Mouse (Mus musculus) heart, embryonic 13.5 days (tissue): ENCODE results near the gene Gm17660. TPM values are rescaled to one million over a fixed set of nuclear protein-coding genes. Genes with fewer than 3 reads are reported as not detected.

ENCODE experiments used
- ATAC-seq: fragments of 200-750 bp; cut with Nextera tagmentation; 2 replicates; pipeline ENCODE4 v1.8.0; 2017; ENCODE audit warnings: moderate TSS enrichment; ENCODE audit not compliant: insufficient number of reproducible peaks, low FRiP score, low TSS enrichment; ENCODE audit errors: extremely low read depth
- H3K27ac ChIP-seq: fragments of 300-500 bp; sonication (generic); replicated peaks from 2 replicates; pipeline ENCODE4 v1.5.1; 2015; ENCODE audit warnings: moderate library complexity, mild to moderate bottlenecking, inconsistent platforms
- H3K27me3 ChIP-seq: fragments of 300-500 bp; sonication (generic); replicated peaks from 2 replicates; pipeline ENCODE4 v1.6.1; 2015; ENCODE audit warnings: mild to moderate bottlenecking, inconsistent platforms
- H3K36me3 ChIP-seq: fragments of 300-500 bp; sonication (generic); 2 replicates; pipeline ENCODE4 v1.6.1; 2015; ENCODE audit warnings: mild to moderate bottlenecking, inconsistent platforms
- H3K4me1 ChIP-seq: fragments of 300-500 bp; sonication (generic); 2 replicates; pipeline ENCODE4 v1.6.1; 2015; ENCODE audit warnings: inconsistent platforms
- H3K4me2 ChIP-seq: fragments of 300-500 bp; sonication (generic); 2 replicates; pipeline ENCODE4 v1.6.1; 2015; ENCODE audit warnings: inconsistent platforms, mild to moderate bottlenecking, moderate library complexity
- H3K4me3 ChIP-seq: fragments of 300-500 bp; sonication (generic); 2 replicates; pipeline ENCODE4 v1.5.1; 2015; ENCODE audit warnings: moderate library complexity, mild to moderate bottlenecking, inconsistent platforms
- H3K9ac ChIP-seq: fragments of 300-500 bp; sonication (generic); 2 replicates; pipeline ENCODE4 v1.6.1; 2015; ENCODE audit warnings: inconsistent platforms, mild to moderate bottlenecking, moderate library complexity
- H3K9me3 ChIP-seq: fragments of 300-500 bp; sonication (generic); 2 replicates; pipeline ENCODE4 v1.6.1; 2016; ENCODE audit warnings: inconsistent platforms
- WGBS: fragments of 180-500 bp; shearing (Covaris S2); methylation state at CpG from one replicate; pipeline ENCODE4 v1.1.7; 2015; ENCODE audit warnings: mixed read lengths; 5-methylcytosine and 5-hydroxymethylcytosine counted together
- polyA plus RNA-seq: library from polyadenylated mRNA; unstranded; fragments of >200 nt; fragmentation: Nextera tagmentation; extraction: Ambion mirVana; gene quantifications from 2 replicates; pipeline ENCODE4 v1.2.1, GENCODE M21; 2015

The Gm17660 gene
- polyA plus RNA-seq, 1 experiment from 2014 or later, result not detected

GRCm38 (mm10) chr5:104056295-104056694 lies 21.1 kb downstream of the Gm17660 start:
- Histone ChIP-seq H3K9me3 (no peaks in the 10 kb centered on the region), H3K4me1 (no peaks in the 10 kb centered on the region), H3K27ac (no peak overlapping the region), H3K9ac (no peak overlapping the region), H3K4me2 (no peak overlapping the region), H3K4me3 (no peak overlapping the region), H3K36me3 (peaks cover 82% of the 10 kb centered on the region), H3K27me3 (no peaks in the 10 kb centered on the region)
- no peak for ATAC-seq
- WGBS, result 84% methylated on average over 7 of the region's 7 CpGs

- H3K4me2 ChIP-seq, result no peak overlapping the region
- H3K27me3 ChIP-seq, result no peaks in the 10 kb centered on the region
- no peak overlapping the region for H3K9ac ChIP-seq
- H3K9me3 ChIP-seq, result no peaks in the 10 kb centered on the region
- H3K36me3 ChIP-seq, result peaks cover 82% of the 10 kb centered on the region
- ATAC-seq, result no peak
- H3K4me1 ChIP-seq, result no peaks in the 10 kb centered on the region
- no peak overlapping the region for H3K4me3 ChIP-seq
- no peak overlapping the region for H3K27ac ChIP-seq
- WGBS, result 80% methylated on average over 4 of the region's 4 CpGs
Observed at GRCm38 (mm10) chr5:104055816-104056215, 21.6 kb downstream of the Gm17660 start.

- Histone ChIP-seq H3K4me1 (no peaks in the 10 kb centered on the region), H3K27me3 (no peaks in the 10 kb centered on the region), H3K4me3 (no peak overlapping the region), H3K9ac (no peak overlapping the region), H3K27ac (no peak overlapping the region), H3K4me2 (no peak overlapping the region), H3K9me3 (no peaks in the 10 kb centered on the region), H3K36me3 (peaks cover 81% of the 10 kb centered on the region)
- ATAC-seq, result no peak
- WGBS, result 88% methylated on average over 4 of the region's 4 CpGs
Observed at GRCm38 (mm10) chr5:104054938-104055337, 22.5 kb downstream of the Gm17660 start.

GRCm38 (mm10) chr5:104052956-104053355 lies 24.5 kb downstream of the Gm17660 start:
- H3K36me3 ChIP-seq, result peaks cover 63% of the 10 kb centered on the region
- H3K27ac ChIP-seq, result no peak overlapping the region
- H3K27me3 ChIP-seq, result no peaks in the 10 kb centered on the region
- H3K9me3 ChIP-seq, result no peaks in the 10 kb centered on the region
- H3K9ac ChIP-seq, result no peak overlapping the region
- 64% methylated on average over 8 of the region's 8 CpGs for WGBS
- no peak overlapping the region for H3K4me3 ChIP-seq
- H3K4me1 ChIP-seq, result peaks cover 6% of the 10 kb centered on the region
- ATAC-seq, result no peak
- H3K4me2 ChIP-seq, result no peak overlapping the region

GRCm38 (mm10) chr5:104048139-104048538 lies 29.3 kb downstream of the Gm17660 start:
- Histone ChIP-seq H3K36me3 (peaks cover 32% of the 10 kb centered on the region), H3K4me1 (peaks cover 32% of the 10 kb centered on the region), H3K27me3 (no peaks in the 10 kb centered on the region), H3K4me3 (peak overlapping the region; percentile 94), H3K9me3 (no peaks in the 10 kb centered on the region), H3K27ac (no peak overlapping the region), H3K9ac (peak overlapping the region; percentile 96), H3K4me2 (peak overlapping the region; percentile 88)
- WGBS, result 38% methylated on average over 4 of the region's 4 CpGs
- ATAC-seq, result no peak

GRCm38 (mm10) chr5:104047200-104048105 lies 30.0 kb downstream of the Gm17660 start:
- WGBS, result 3% methylated on average over 19 of the region's 19 CpGs
- ATAC-seq, result no peak
- no peaks in the 10 kb centered on the region for H3K9me3 ChIP-seq

GRCm38 (mm10) chr5:104046256-104047199 lies 30.9 kb downstream of the Gm17660 start, which contains the start of gene Nudt9:
TSS of gene Nudt9 (plus strand) at chr5:104046306.
- H3K4me2 ChIP-seq, result peak within 1 kb of the TSS; percentile 88
- H3K27me3 ChIP-seq, result no peaks in the 10 kb centered on the region
- peaks cover 37% of the 10 kb centered on the region for H3K4me1 ChIP-seq
- ATAC-seq, result peak; percentile 93
- H3K9me3 ChIP-seq, result no peaks in the 10 kb centered on the region
- peak within 1 kb of the TSS; percentile 88 for H3K27ac ChIP-seq
- H3K4me3 ChIP-seq, result peak within 1 kb of the TSS; percentile 94
- 5% methylated on average over 72 of the region's 90 CpGs for WGBS
- peaks cover 16% of the 10 kb centered on the region for H3K36me3 ChIP-seq
- H3K9ac ChIP-seq, result peak within 1 kb of the TSS; percentile 96

More at GRCm38 (mm10) chr5:104047200-104048105, 30.0 kb downstream of the Gm17660 start:
- Histone ChIP-seq H3K27ac (peak overlapping the region; percentile 88), H3K4me3 (peak overlapping the region; percentile 94), H3K4me1 (peaks cover 37% of the 10 kb centered on the region), H3K9ac (peak overlapping the region; percentile 96), H3K27me3 (no peaks in the 10 kb centered on the region), H3K4me2 (peak overlapping the region; percentile 88), H3K36me3 (peaks cover 25% of the 10 kb centered on the region)

GRCm38 (mm10) chr5:104043704-104044103 lies 33.7 kb downstream of the Gm17660 start:
- WGBS, result 10% methylated on average over 2 of the region's 2 CpGs
- H3K27ac ChIP-seq, result peak overlapping the region; percentile 66

GRCm38 (mm10) chr5:104042906-104043305 lies 34.5 kb downstream of the Gm17660 start:
- Histone ChIP-seq H3K27ac (peak overlapping the region; percentile 66), H3K36me3 (no peaks in the 10 kb centered on the region)

More at GRCm38 (mm10) chr5:104043704-104044103, 33.7 kb downstream of the Gm17660 start:
- H3K27me3 ChIP-seq, result no peaks in the 10 kb centered on the region
- H3K4me2 ChIP-seq, result no peak overlapping the region
- no peaks in the 10 kb centered on the region for H3K36me3 ChIP-seq
- no peak overlapping the region for H3K4me3 ChIP-seq
- ATAC-seq, result no peak
- H3K9me3 ChIP-seq, result no peaks in the 10 kb centered on the region
- H3K4me1 ChIP-seq, result peaks cover 37% of the 10 kb centered on the region
- no peak overlapping the region for H3K9ac ChIP-seq

GRCm38 (mm10) chr5:104039154-104039932 lies 38.1 kb downstream of the Gm17660 start:
- Histone ChIP-seq H3K27ac (no peak overlapping the region), H3K36me3 (no peaks in the 10 kb centered on the region), H3K27me3 (no peaks in the 10 kb centered on the region), H3K9ac (no peak overlapping the region), H3K4me2 (no peak overlapping the region), H3K4me3 (no peak overlapping the region), H3K4me1 (peaks cover 17% of the 10 kb centered on the region), H3K9me3 (no peaks in the 10 kb centered on the region)
- ATAC-seq, result no peak
- 56% methylated on average over 6 of the region's 6 CpGs for WGBS

More at GRCm38 (mm10) chr5:104042906-104043305, 34.5 kb downstream of the Gm17660 start:
- Histone ChIP-seq H3K9me3 (no peaks in the 10 kb centered on the region), H3K27me3 (no peaks in the 10 kb centered on the region), H3K4me1 (peaks cover 31% of the 10 kb centered on the region), H3K4me3 (no peak overlapping the region), H3K9ac (no peak overlapping the region), H3K4me2 (no peak overlapping the region)
- ATAC-seq, result no peak
- WGBS, result 77% methylated on average over 2 of the region's 2 CpGs
